Mouse (Mus musculus) G1E (cell line): ENCODE measurements around the gene Fbxo3. TPM values are rescaled to one million over a fixed set of nuclear protein-coding genes. Genes with fewer than 3 reads are reported as not detected.

Experiments used
- ATAC-seq: 2 replicates; pipeline ENCODE4 v1.8.0; 2016; ENCODE audit warnings: mild to moderate bottlenecking; ENCODE audit not compliant: insufficient number of reproducible peaks, poor library complexity, low FRiP score, severe bottlenecking; ENCODE audit errors: extremely low read depth
- DNase-seq: peaks from one replicate; pipeline ENCODE4 v3.0.0; 2012; ENCODE audit warnings: low spot score
- H3K27me3 ChIP-seq: 2 replicates; pipeline ENCODE4 v1.6.1; 2012; ENCODE audit warnings: mild to moderate bottlenecking, low read length, inconsistent platforms; ENCODE audit not compliant: insufficient read depth
- H3K36me3 ChIP-seq: replicated peaks from 2 replicates; pipeline ENCODE3; 2012; ENCODE audit warnings: mild to moderate bottlenecking, inconsistent platforms
- H3K4me1 ChIP-seq: 2 replicates; pipeline ENCODE4 v1.6.1; 2012; ENCODE audit warnings: low read depth, low read length, inconsistent platforms, mixed read lengths; ENCODE audit not compliant: insufficient read depth
- H3K4me3 ChIP-seq: 2 replicates; pipeline ENCODE4 v1.5.1; 2012; ENCODE audit warnings: low read depth, mild to moderate bottlenecking, inconsistent platforms, low read length, moderate library complexity, mixed read lengths
- H3K9me3 ChIP-seq: replicated peaks from 2 replicates; pipeline ENCODE4 v1.6.1; 2012; ENCODE audit warnings: inconsistent platforms
- CTCF ChIP-seq: IDR thresholded peaks from 2 replicates; pipeline ENCODE4 v1.5.1; 2012; ENCODE audit warnings: low read depth, low read length, inconsistent platforms, mixed read lengths
- GATA1 ChIP-seq: IDR thresholded peaks from 2 replicates; pipeline ENCODE4 v1.6.1; 2012; ENCODE audit warnings: borderline replicate concordance, low read length, inconsistent platforms, mixed read lengths
- GATA2 ChIP-seq: IDR thresholded peaks from 2 replicates; pipeline ENCODE4 v1.6.1; 2012; ENCODE audit warnings: low read depth, low read length, inconsistent platforms, borderline replicate concordance
- POLR2AphosphoS5 ChIP-seq: IDR thresholded peaks from 2 replicates; pipeline ENCODE4 v1.6.1; 2012; ENCODE audit warnings: low read depth, low read length, inconsistent platforms; ENCODE audit not compliant: insufficient replicate concordance
- TAL1 ChIP-seq: conservative IDR thresholded peaks from 2 replicates; pipeline ENCODE4 v1.6.1; 2012; ENCODE audit warnings: low read depth, low read length, inconsistent platforms, mixed read lengths
- polyA plus RNA-seq: library from polyadenylated mRNA; stranded (reverse); fragments of >175 nt; gene quantifications from 2 replicates; pipeline ENCODE4 v1.2.3, GENCODE M21; 2012
- total RNA-seq, 2 experiments: library from RNA; stranded (forward) in 1 of 2; stranded (reverse) in 1 of 2; fragments of 200-1000 nt in 1 of 2; fragments of >200 nt in 1 of 2; fragmentation: Nextera tagmentation in 1 of 2; gene quantifications; 2 replicates each; pipeline ENCODE4 v1.2.3; 2014 to 2017

Gene Fbxo3
- total and polyA plus RNA-seq, 3 experiments: 9.4 to 126 (median 76.4) TPM

GRCm38 (mm10) chr2:104023096-104023495, 4.4 kb upstream of the Fbxo3 start:
- Histone ChIP-seq H3K36me3 (no peaks in the 10 kb centered on the region), H3K4me3 (no peak overlapping the region), H3K9me3 (0 out of 2 replicates have a peak, but pooled peaks cover 3% of the 10 kb centered on the region), H3K4me1 (peaks cover 15% of the 10 kb centered on the region), H3K27me3 (peaks cover 10% of the 10 kb centered on the region)
- ATAC-seq (no peak), DNase-seq (peak; percentile 21)
- TF ChIP-seq POLR2AphosphoS5 (no peak), CTCF (no peak), GATA2 (no peak), TAL1 (no peak), GATA1 (no peak)

DNA sequence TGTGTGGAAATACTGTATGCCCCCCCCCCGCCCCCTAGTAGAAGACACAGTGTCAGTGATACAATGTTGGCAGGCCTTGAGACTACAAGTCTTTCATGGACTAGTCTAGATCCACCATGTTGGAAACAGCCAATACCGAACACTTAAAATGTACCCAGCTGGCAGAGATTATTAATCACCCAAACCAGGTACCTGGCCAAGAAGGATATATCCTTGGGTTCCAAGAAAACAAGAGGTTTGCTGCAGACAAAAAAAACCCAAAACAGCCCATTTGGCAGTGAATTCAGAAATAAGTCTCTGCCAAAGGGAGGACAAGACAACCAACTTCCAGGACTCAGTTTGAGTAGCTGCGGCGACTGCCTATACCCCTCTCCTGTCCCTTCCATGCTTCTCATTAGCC, 2.9 kb upstream of the Fbxo3 start:
- Histone ChIP-seq H3K4me3 (no peak overlapping the region), H3K9me3 (0 out of 2 replicates have a peak, but pooled peaks cover 3% of the 10 kb centered on the region), H3K36me3 (no peaks in the 10 kb centered on the region), H3K27me3 (peaks cover 5% of the 10 kb centered on the region), H3K4me1 (peaks cover 23% of the 10 kb centered on the region)
- ATAC-seq (no peak), DNase-seq (no peak)
- TF ChIP-seq GATA1: no peak
- TF ChIP-seq CTCF: no peak
- TF ChIP-seq GATA2: no peak
- TF ChIP-seq TAL1: no peak
- no peak for TF ChIP-seq POLR2AphosphoS5

DNA sequence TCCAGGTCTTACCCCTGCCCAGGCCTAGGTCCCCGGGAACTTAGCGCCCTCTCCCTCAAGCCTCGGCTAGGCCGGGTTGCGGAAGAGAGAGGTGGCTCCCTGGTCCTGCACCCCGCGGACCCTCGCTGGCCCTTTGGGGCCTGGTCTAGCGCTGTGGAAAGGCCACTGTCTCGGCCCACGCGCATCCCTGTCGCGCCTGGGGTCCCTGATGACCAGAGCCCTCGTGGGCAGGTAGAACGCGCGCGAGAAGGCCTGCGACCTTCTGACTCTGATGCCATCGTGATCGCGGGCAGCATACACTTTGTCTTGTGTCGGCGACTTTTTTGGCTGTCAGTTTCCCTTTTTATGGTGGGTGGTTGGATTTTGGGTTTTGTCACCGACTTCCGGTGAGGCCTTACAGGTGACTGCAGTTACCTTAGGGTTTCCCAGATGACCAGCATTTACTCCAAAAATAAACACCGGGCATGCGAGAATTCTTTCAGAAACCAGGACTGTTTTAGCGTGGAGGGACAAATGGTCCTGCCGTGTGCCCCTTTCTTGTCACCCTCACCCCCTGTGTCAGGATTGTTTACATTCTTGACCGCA, 710 bp downstream of the Fbxo3 start, which contains the start of gene 4931422A03Rik:
Gene 4931422A03Rik, minus strand, starts transcription at position 223 of the 585 bp plus-strand sequence.
- Histone ChIP-seq H3K4me1 (peaks cover 31% of the 10 kb centered on the region), H3K9me3 (0 out of 2 replicates have a peak, but pooled peaks cover 3% of the 10 kb centered on the region), H3K27me3 (no peaks in the 10 kb centered on the region), H3K36me3 (peaks cover 30% of the 10 kb centered on the region), H3K4me3 (peak within 1 kb of the TSS; percentile 99)
- DNase-seq: no peak
- no peak for ATAC-seq
- TF ChIP-seq TAL1 (no peak), POLR2AphosphoS5 (no peak), GATA2 (no peak), GATA1 (no peak), CTCF (no peak)

GRCm38 (mm10) chr2:104029074-104029473, 1.6 kb downstream of the Fbxo3 start:
- Histone ChIP-seq H3K36me3 (peaks cover 37% of the 10 kb centered on the region), H3K9me3 (0 out of 2 replicates have a peak, but pooled peaks cover under 1% of the 10 kb centered on the region), H3K27me3 (no peaks in the 10 kb centered on the region), H3K4me1 (peaks cover 31% of the 10 kb centered on the region), H3K4me3 (peak overlapping the region; percentile 99)
- TF ChIP-seq GATA2 (no peak), TAL1 (no peak), GATA1 (no peak), CTCF (no peak), POLR2AphosphoS5 (no peak)
- DNase-seq (no peak), ATAC-seq (no peak)

GRCm38 (mm10) chr2:104030381-104030780, 2.9 kb downstream of the Fbxo3 start:
- peaks cover 31% of the 10 kb centered on the region for H3K4me1 ChIP-seq
- ATAC-seq (no peak), DNase-seq (no peak)
- H3K27me3 ChIP-seq: no peaks in the 10 kb centered on the region
- TF ChIP-seq POLR2AphosphoS5: no peak
- no peak for TF ChIP-seq GATA2
- no peak for TF ChIP-seq CTCF
- TF ChIP-seq TAL1: no peak
- no peak for TF ChIP-seq GATA1
- H3K9me3 ChIP-seq: no peaks in the 10 kb centered on the region
- peaks cover 49% of the 10 kb centered on the region for H3K36me3 ChIP-seq
- no peak overlapping the region for H3K4me3 ChIP-seq

DNA sequence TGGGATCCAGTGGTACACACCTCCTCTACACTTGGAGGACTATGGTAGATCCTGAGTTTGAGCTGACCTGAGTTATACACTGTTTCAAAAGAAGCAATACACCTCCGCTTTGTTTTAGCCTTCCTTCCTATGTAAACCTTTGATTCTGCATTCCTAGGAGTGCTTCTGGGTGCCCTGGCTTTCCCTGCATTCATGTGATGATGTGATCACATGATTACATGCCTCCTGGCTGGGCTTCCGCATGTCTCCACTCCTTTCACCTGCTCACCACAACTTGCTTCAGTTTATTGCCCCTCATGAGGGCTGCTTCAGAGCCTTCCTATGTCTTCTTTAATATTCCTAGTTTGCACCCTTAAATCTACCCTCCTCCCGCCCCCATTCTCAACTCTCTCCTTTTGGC, 4.5 kb downstream of the Fbxo3 start:
- no peak for TF ChIP-seq TAL1
- no peak for TF ChIP-seq POLR2AphosphoS5
- TF ChIP-seq GATA1: no peak
- TF ChIP-seq CTCF: no peak
- TF ChIP-seq GATA2: no peak
- H3K4me3 ChIP-seq: no peak overlapping the region
- no peaks in the 10 kb centered on the region for H3K27me3 ChIP-seq
- H3K4me1 ChIP-seq: peaks cover 32% of the 10 kb centered on the region
- H3K36me3 ChIP-seq: peaks cover 66% of the 10 kb centered on the region
- no peak for ATAC-seq
- no peak for DNase-seq
- H3K9me3 ChIP-seq: no peaks in the 10 kb centered on the region
